Mouse (Mus musculus) hindbrain, embryonic 12.5 days (tissue): ENCODE data around the gene Arhgap45. TPM values are rescaled to one million over a fixed set of nuclear protein-coding genes. Genes with fewer than 3 reads are reported as not detected.

Source experiments
- ATAC-seq: fragments of 200-750 bp; cut with Nextera tagmentation; 2 replicates; pipeline ENCODE4 v1.8.0; 2017; ENCODE audit warnings: moderate TSS enrichment; ENCODE audit not compliant: low FRiP score
- H3K27ac ChIP-seq: fragments of 300-500 bp; sonication (generic); 2 replicates; pipeline ENCODE4 v1.5.1; 2016; ENCODE audit warnings: mild to moderate bottlenecking
- H3K27me3 ChIP-seq: fragments of 300-500 bp; sonication (generic); 2 replicates; pipeline ENCODE4 v1.6.1; 2016; ENCODE audit warnings: mild to moderate bottlenecking
- H3K36me3 ChIP-seq: fragments of 300-500 bp; sonication (generic); 2 replicates; pipeline ENCODE4 v1.6.1; 2016; ENCODE audit warnings: mild to moderate bottlenecking
- H3K4me1 ChIP-seq: fragments of 300-500 bp; sonication (generic); 2 replicates; pipeline ENCODE4 v1.6.1; 2016
- H3K4me2 ChIP-seq: fragments of 300-500 bp; sonication (generic); replicated peaks from 2 replicates; pipeline ENCODE4 v1.6.1; 2016; ENCODE audit warnings: mild to moderate bottlenecking
- H3K4me3 ChIP-seq: fragments of 300-500 bp; sonication (generic); 2 replicates; pipeline ENCODE4 v1.5.1; 2016; ENCODE audit warnings: mild to moderate bottlenecking
- H3K9ac ChIP-seq: fragments of 300-500 bp; sonication (generic); 2 replicates; pipeline ENCODE4 v1.6.1; 2016; ENCODE audit warnings: mild to moderate bottlenecking, moderate library complexity
- H3K9me3 ChIP-seq: fragments of 300-500 bp; sonication (generic); replicated peaks from 2 replicates; pipeline ENCODE4 v1.6.1; 2016; ENCODE audit warnings: mild to moderate bottlenecking
- WGBS: fragments of 180-500 bp; shearing (Covaris S2); methylation state at CpG from one replicate; pipeline ENCODE4 v1.1.7; 2016; 5-methylcytosine and 5-hydroxymethylcytosine counted together
- polyA plus RNA-seq: library from polyadenylated mRNA; unstranded; fragments of >200 nt; fragmentation: Nextera tagmentation; extraction: Ambion mirVana; gene quantifications from 2 replicates; pipeline ENCODE4 v1.2.1, GENCODE M21; 2016

Arhgap45 gene
- polyA plus RNA-seq, 1 experiment from 2014 or later: 8.7 TPM

- H3K9ac ChIP-seq: 0 out of 2 replicates have a peak overlapping the region, but pooled peaks have one; percentile 35
- H3K36me3 ChIP-seq: no peaks in the 10 kb centered on the region
- H3K27ac ChIP-seq: no peak overlapping the region
- peaks cover 13% of the 10 kb centered on the region for H3K4me1 ChIP-seq
- H3K4me3 ChIP-seq: no peak overlapping the region
- no peak overlapping the region for H3K4me2 ChIP-seq
- H3K27me3 ChIP-seq: peaks cover 46% of the 10 kb centered on the region
- WGBS: 14% methylated on average over 21 of the region's 21 CpGs
- no peaks in the 10 kb centered on the region for H3K9me3 ChIP-seq
- no peak for ATAC-seq
Observed at GRCm38 (mm10) chr10:80002829-80003228, 13.6 kb upstream of the Arhgap45 start.

- Histone ChIP-seq H3K9me3 (no peaks in the 10 kb centered on the region), H3K27me3 (peaks cover 40% of the 10 kb centered on the region), H3K9ac (no peak overlapping the region), H3K4me1 (peaks cover 7% of the 10 kb centered on the region), H3K27ac (no peak overlapping the region), H3K4me2 (no peak overlapping the region), H3K4me3 (no peak overlapping the region), H3K36me3 (no peaks in the 10 kb centered on the region)
- WGBS: 57% methylated on average over 9 of the region's 9 CpGs
- ATAC-seq: no peak
Observed at GRCm38 (mm10) chr10:80003374-80004232, 12.8 kb upstream of the Arhgap45 start.

- Histone ChIP-seq H3K4me2 (no peak overlapping the region), H3K27ac (no peak overlapping the region), H3K4me3 (no peak overlapping the region), H3K27me3 (peaks cover 36% of the 10 kb centered on the region), H3K9me3 (no peaks in the 10 kb centered on the region), H3K36me3 (peaks cover 6% of the 10 kb centered on the region; the same call in 1 of the 2 replicates), H3K9ac (no peak overlapping the region), H3K4me1 (peaks cover 7% of the 10 kb centered on the region)
- WGBS: 90% methylated on average over 8 of the region's 8 CpGs
- ATAC-seq: no peak
Observed at GRCm38 (mm10) chr10:80004233-80004705, 12.2 kb upstream of the Arhgap45 start.

GRCm38 (mm10) chr10:80011740-80012139 is 4.7 kb upstream of the Arhgap45 start:
- WGBS: 88% methylated on average over 6 of the region's 6 CpGs
- H3K4me2 ChIP-seq: no peak overlapping the region
- H3K4me3 ChIP-seq: no peak overlapping the region
- peaks cover 32% of the 10 kb centered on the region for H3K36me3 ChIP-seq
- ATAC-seq: no peak
- H3K4me1 ChIP-seq: no peaks in the 10 kb centered on the region
- H3K27ac ChIP-seq: no peak overlapping the region
- peaks cover 59% of the 10 kb centered on the region for H3K27me3 ChIP-seq
- no peak overlapping the region for H3K9ac ChIP-seq
- H3K9me3 ChIP-seq: peaks cover 24% of the 10 kb centered on the region

GRCm38 (mm10) chr10:80013609-80014008 is 2.8 kb upstream of the Arhgap45 start:
- 27% methylated on average over 25 of the region's 25 CpGs for WGBS
- H3K4me3 ChIP-seq: no peak overlapping the region
- no peak overlapping the region for H3K4me2 ChIP-seq
- no peak for ATAC-seq
- peaks cover 24% of the 10 kb centered on the region for H3K9me3 ChIP-seq
- peaks cover 68% of the 10 kb centered on the region for H3K27me3 ChIP-seq
- H3K27ac ChIP-seq: no peak overlapping the region
- H3K36me3 ChIP-seq: peaks cover 32% of the 10 kb centered on the region
- no peak overlapping the region for H3K9ac ChIP-seq
- H3K4me1 ChIP-seq: no peaks in the 10 kb centered on the region

GRCm38 (mm10) chr10:80014484-80015290 is 1.8 kb upstream of the Arhgap45 start:
- H3K9ac ChIP-seq: no peak overlapping the region
- H3K9me3 ChIP-seq: peaks cover 22% of the 10 kb centered on the region
- H3K27ac ChIP-seq: no peak overlapping the region
- peaks cover 24% of the 10 kb centered on the region for H3K36me3 ChIP-seq
- 23% methylated on average over 28 of the region's 28 CpGs for WGBS
- H3K4me3 ChIP-seq: no peak overlapping the region
- H3K27me3 ChIP-seq: peaks cover 79% of the 10 kb centered on the region
- H3K4me2 ChIP-seq: no peak overlapping the region
- no peak for ATAC-seq
- peaks cover 5% of the 10 kb centered on the region for H3K4me1 ChIP-seq

- Histone ChIP-seq H3K36me3 (peaks cover 16% of the 10 kb centered on the region), H3K27me3 (peaks cover 88% of the 10 kb centered on the region), H3K4me3 (no peak overlapping the region), H3K9ac (no peak overlapping the region), H3K4me1 (peaks cover 10% of the 10 kb centered on the region), H3K9me3 (peaks cover 14% of the 10 kb centered on the region), H3K27ac (no peak overlapping the region), H3K4me2 (no peak overlapping the region)
- 82% methylated on average over 10 of the region's 10 CpGs for WGBS
- ATAC-seq: no peak
Observed at GRCm38 (mm10) chr10:80015583-80015982, 870 bp upstream of the Arhgap45 start.

- no peak overlapping the region for H3K4me3 ChIP-seq
Observed at GRCm38 (mm10) chr10:80016931-80017330, 478 bp downstream of the Arhgap45 start.

GRCm38 (mm10) chr10:80017361-80017760 is 908 bp downstream of the Arhgap45 start:
- Histone ChIP-seq H3K4me2 (no peak overlapping the region), H3K36me3 (no peaks in the 10 kb centered on the region), H3K9ac (no peak overlapping the region), H3K9me3 (no peaks in the 10 kb centered on the region), H3K27me3 (peaks cover 74% of the 10 kb centered on the region), H3K4me1 (peaks cover 10% of the 10 kb centered on the region), H3K4me3 (no peak overlapping the region), H3K27ac (no peak overlapping the region)
- no peak for ATAC-seq
- WGBS: 70% methylated on average over 3 of the region's 3 CpGs

More at GRCm38 (mm10) chr10:80016931-80017330, 478 bp downstream of the Arhgap45 start:
- no peak overlapping the region for H3K4me2 ChIP-seq
- H3K27ac ChIP-seq: no peak overlapping the region
- WGBS: 90% methylated on average over 10 of the region's 10 CpGs
- no peak overlapping the region for H3K9ac ChIP-seq
- peaks cover 2% of the 10 kb centered on the region for H3K36me3 ChIP-seq
- peaks cover 79% of the 10 kb centered on the region for H3K27me3 ChIP-seq
- H3K4me1 ChIP-seq: peaks cover 10% of the 10 kb centered on the region
- H3K9me3 ChIP-seq: 0 out of 2 replicates have a peak, but pooled peaks cover 3% of the 10 kb centered on the region
- no peak for ATAC-seq

GRCm38 (mm10) chr10:80017771-80018170 is 1.3 kb downstream of the Arhgap45 start:
- ATAC-seq: no peak
- no peak overlapping the region for H3K4me3 ChIP-seq
- no peaks in the 10 kb centered on the region for H3K36me3 ChIP-seq
- H3K4me1 ChIP-seq: peaks cover 10% of the 10 kb centered on the region
- WGBS: 84% methylated on average over 14 of the region's 14 CpGs
- no peak overlapping the region for H3K4me2 ChIP-seq
- no peak overlapping the region for H3K27ac ChIP-seq
- H3K27me3 ChIP-seq: peaks cover 70% of the 10 kb centered on the region
- H3K9ac ChIP-seq: no peak overlapping the region
- H3K9me3 ChIP-seq: 0 out of 2 replicates have a peak, but pooled peaks cover 1% of the 10 kb centered on the region

- peaks cover 10% of the 10 kb centered on the region for H3K4me1 ChIP-seq
- no peaks in the 10 kb centered on the region for H3K36me3 ChIP-seq
- ATAC-seq: no peak
- no peak overlapping the region for H3K4me3 ChIP-seq
- 0 out of 2 replicates have a peak, but pooled peaks cover 5% of the 10 kb centered on the region for H3K9me3 ChIP-seq
- H3K4me2 ChIP-seq: peak overlapping the region; percentile 14; the same call in 1 of the 2 replicates
- H3K9ac ChIP-seq: no peak overlapping the region
- 6% methylated on average over 11 of the region's 15 CpGs for WGBS
- peaks cover 60% of the 10 kb centered on the region for H3K27me3 ChIP-seq
- H3K27ac ChIP-seq: no peak overlapping the region
Observed at GRCm38 (mm10) chr10:80018739-80019297, 2.4 kb downstream of the Arhgap45 start.
